ENCODE assay signal across 8 mouse cellular contexts in the genomic region with DNA sequence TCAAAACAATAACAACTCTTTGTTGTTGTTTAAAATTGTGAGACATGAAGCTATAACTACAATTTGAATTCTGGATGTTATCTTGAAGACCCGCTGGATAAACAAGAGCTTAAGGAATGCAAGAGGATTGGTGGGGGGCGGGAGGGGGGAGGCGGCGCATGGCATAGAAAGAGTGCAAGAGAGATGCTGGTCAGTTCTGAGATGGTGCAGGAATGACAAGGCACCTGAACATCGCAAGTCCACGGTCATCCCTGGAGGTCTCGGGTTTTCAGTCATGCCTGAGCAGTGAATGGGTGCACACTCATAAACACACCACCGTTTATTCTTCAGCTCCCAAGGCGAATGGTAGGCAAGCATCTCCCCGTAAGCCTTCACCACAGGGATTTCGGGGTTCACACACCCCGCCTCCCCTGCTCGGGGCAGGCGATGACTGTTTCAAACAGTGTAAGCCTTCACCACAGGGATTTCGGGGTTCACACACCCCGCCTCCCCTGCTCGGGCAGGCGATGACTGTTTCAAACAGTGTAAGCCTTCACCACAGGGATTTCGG. TPM values are rescaled to one million over a fixed set of nuclear protein-coding genes. Genes with fewer than 3 reads are reported as not detected.
DNase-seq lines count a peak whose midpoint lies in the region; ATAC-seq and TF ChIP-seq lines count a peak whose summit lies in the region.

No protein-coding gene starts in this region.

- TF ChIP-seq CTCF in kidney, postnatal 0 days (IDR thresholded peaks at IDR 0.05; ENCODE audit: low read depth), result no peak
- no peak for TF ChIP-seq CTCF in hindbrain, postnatal 0 days (IDR thresholded peaks at IDR 0.05; ENCODE audit: low read depth)

- H3K4me1 ChIP-seq in kidney, postnatal 0 days (replicated peaks; ENCODE audit: insufficient read depth, low read length), result no peaks in the 10 kb centered on the region
- H3K4me1 ChIP-seq in hindbrain, postnatal 0 days (ENCODE audit: insufficient read depth, low read length), result no peaks in the 10 kb centered on the region
- H3K4me1 ChIP-seq in neural tube, embryonic 12.5 days, result no peaks in the 10 kb centered on the region

- intact Hi-C loops in left cerebral cortex, postnatal 10 days (cut with DNase I), result loop anchor here (10.0 kb wide), 1 partner anchor 112 kb away; no protein-coding TSS in a partner anchor

- peak overlapping the region; percentile 66 for H3K4me3 ChIP-seq in kidney, postnatal 0 days (replicated peaks; ENCODE audit: low read depth, low read length)
- H3K4me3 ChIP-seq in hindbrain, postnatal 0 days (ENCODE audit: low read length), result peak overlapping the region; percentile 83
- H3K4me3 ChIP-seq in neural tube, embryonic 12.5 days, result peak overlapping the region; percentile 72

- 0 out of 2 replicates have a peak, but pooled peaks cover 3% of the 10 kb centered on the region for H3K27me3 ChIP-seq in kidney, postnatal 0 days (ENCODE audit: insufficient read depth, low read length)
- H3K27me3 ChIP-seq in hindbrain, postnatal 0 days (ENCODE audit: insufficient read depth, low read length), result no peaks in the 10 kb centered on the region
- H3K27me3 ChIP-seq in neural tube, embryonic 12.5 days (replicated peaks), result peaks cover 4% of the 10 kb centered on the region; the same call in 1 of the 2 replicates

- DNase-seq in kidney, postnatal 0 days (ENCODE audit: low spot score), result no peak
- no peak for DNase-seq in kidney, adult 9 months
- DNase-seq in embryo, embryonic 10.5 days (ENCODE audit: low spot score), result peak; percentile 13
- DNase-seq in hindbrain, postnatal 0 days (ENCODE audit: low spot score), result peak; percentile 8
- no peak for DNase-seq in left cerebral cortex, postnatal 10 days (ENCODE audit: extremely low spot score in 1 of 2, low spot score in 2 of 2)
- no peak for DNase-seq in ovary, postnatal 10 days (ENCODE audit: low spot score)

- ATAC-seq in kidney, postnatal 0 days (replicated peaks; ENCODE audit: low FRiP score, low read depth), result no peak
- peak; percentile 16; the same call in 1 of the 2 replicates for ATAC-seq in hindbrain, postnatal 0 days
- ATAC-seq in neural tube, embryonic 12.5 days (ENCODE audit: low FRiP score, low read depth), result peak; percentile 17
- ATAC-seq in monocyte, adult 5-6 weeks (replicated peaks; ENCODE audit: insufficient number of reproducible peaks, low FRiP score, low TSS enrichment, poor library complexity, severe bottlenecking), result no peak

- peak overlapping the region; percentile 51 for H3K9ac ChIP-seq in kidney, postnatal 0 days (ENCODE audit: low read depth, low read length)
- peak overlapping the region; percentile 78 for H3K9ac ChIP-seq in hindbrain, postnatal 0 days (replicated peaks; ENCODE audit: low read length)
- peak overlapping the region; percentile 75 for H3K9ac ChIP-seq in neural tube, embryonic 12.5 days

- no peak overlapping the region for H3K27ac ChIP-seq in kidney, postnatal 0 days
- H3K27ac ChIP-seq in hindbrain, postnatal 0 days, result peak overlapping the region; percentile 32; the same call in 1 of the 2 replicates
- H3K27ac ChIP-seq in neural tube, embryonic 12.5 days, result no peak overlapping the region

- no peaks in the 10 kb centered on the region for H3K9me3 ChIP-seq in kidney, postnatal 0 days (replicated peaks; ENCODE audit: low read length)
- no peaks in the 10 kb centered on the region for H3K9me3 ChIP-seq in hindbrain, postnatal 0 days (ENCODE audit: low read length)
- H3K9me3 ChIP-seq in neural tube, embryonic 12.5 days, result no peaks in the 10 kb centered on the region

- H3K36me3 ChIP-seq in kidney, postnatal 0 days (ENCODE audit: insufficient read depth, low read length), result no peaks in the 10 kb centered on the region
- no peaks in the 10 kb centered on the region for H3K36me3 ChIP-seq in hindbrain, postnatal 0 days (ENCODE audit: insufficient read depth, low read length)
- no peaks in the 10 kb centered on the region for H3K36me3 ChIP-seq in neural tube, embryonic 12.5 days

- peak overlapping the region; percentile 97 for H3K4me2 ChIP-seq in kidney, postnatal 0 days (ENCODE audit: low read length)
- H3K4me2 ChIP-seq in hindbrain, postnatal 0 days (ENCODE audit: low read depth, low read length), result peak overlapping the region; percentile 74
- peak overlapping the region; percentile 80 for H3K4me2 ChIP-seq in neural tube, embryonic 12.5 days (replicated peaks)

- 3% methylated on average over 19 of the region's 19 CpGs for WGBS in kidney, postnatal 0 days
- 1% methylated on average over 19 of the region's 19 CpGs for WGBS in hindbrain, postnatal 0 days
- 1% methylated on average over 19 of the region's 19 CpGs for WGBS in neural tube, embryonic 12.5 days

RNA-seq across cellular contexts. Expression of a gene that starts 1.2 kb away (rescaled TPM):
- polyA plus RNA-seq in kidney, postnatal 0 days (2015; fragmentation: Nextera tagmentation; extraction: Ambion mirVana), result 8.3 and 9.6 TPM in 2 replicates
- total RNA-seq in hindbrain, postnatal 0 days (2014; rRNA removed), result 64.7 and 78.2 TPM in 2 replicates
- 52.3 and 56.3 TPM in 2 replicates for polyA plus RNA-seq in hindbrain, postnatal 0 days (2015; fragmentation: Nextera tagmentation; extraction: Ambion mirVana)
- 27.4 and 27.8 TPM in 2 replicates for polyA plus RNA-seq in neural tube, embryonic 12.5 days (2016; fragmentation: Nextera tagmentation; extraction: Ambion mirVana)
- total RNA-seq in monocyte, adult 5-6 weeks (2017), result 0.97 to 1.5 TPM in 2 of 3 replicates, not detected in the other
- total RNA-seq in left cerebral cortex, postnatal 10 days (2021), result 10 to 100 TPM; 74.5 to 81.2 TPM

Comparison
In these comparisons a context has a peak if more than half of its experiments do, and no peak if none do; other contexts are left out.
1. ATAC-seq: peak in hindbrain, postnatal 0 days (single experiment) and neural tube, embryonic 12.5 days (single experiment); none in kidney, postnatal 0 days (single experiment) and monocyte, adult 5-6 weeks (single experiment).
2. DNase-seq: peak in embryo, embryonic 10.5 days (single experiment) and hindbrain, postnatal 0 days (single experiment); none in kidney, postnatal 0 days (single experiment), kidney, adult 9 months (single experiment), left cerebral cortex, postnatal 10 days (0 of 2) and ovary, postnatal 10 days (single experiment).
3. RNA of a gene that starts 1.2 kb away (total RNA-seq): 74.5 to 81.2 TPM in left cerebral cortex, postnatal 10 days and 64.7 to 78.2 TPM in hindbrain, postnatal 0 days; 0.97 to 1.5 TPM in monocyte, adult 5-6 weeks; every median in the first group is over 10 times any median in the second.
4. Peak in every context shown above with its lines, with median percentiles within 50 percentile points of each other: H3K4me2 ChIP-seq, H3K4me3 ChIP-seq and H3K9ac ChIP-seq.